Mouse (Mus musculus) hindbrain, embryonic 15.5 days (tissue): Measurements from ENCODE around the gene Dffa. TPM values are rescaled to one million over a fixed set of nuclear protein-coding genes. Genes with fewer than 3 reads are reported as not detected.
A peak's percentile ranks its signal among the peaks of the same experiment; 100 is the strongest.

Source experiments
- ATAC-seq: fragments of 200-750 bp; cut with Nextera tagmentation; 2 replicates; pipeline ENCODE4 v1.8.0; 2017; ENCODE audit warnings: low read depth, moderate number of reproducible peaks, moderate TSS enrichment; ENCODE audit not compliant: low FRiP score
- H3K27ac ChIP-seq: fragments of 300-500 bp; sonication (generic); replicated peaks from 2 replicates; pipeline ENCODE4 v1.5.1; 2015; ENCODE audit warnings: mild to moderate bottlenecking, inconsistent platforms
- H3K27me3 ChIP-seq: fragments of 300-500 bp; sonication (generic); 2 replicates; pipeline ENCODE4 v1.6.1; 2015; ENCODE audit warnings: control low read depth, inconsistent platforms
- H3K36me3 ChIP-seq: fragments of 300-500 bp; sonication (generic); 2 replicates; pipeline ENCODE4 v1.6.1; 2015; ENCODE audit warnings: control low read depth, inconsistent platforms
- H3K4me1 ChIP-seq: fragments of 300-500 bp; sonication (generic); replicated peaks from 2 replicates; pipeline ENCODE4 v1.6.1; 2015; ENCODE audit warnings: control low read depth, inconsistent platforms
- H3K4me2 ChIP-seq: fragments of 300-500 bp; sonication (generic); 2 replicates; pipeline ENCODE4 v1.6.1; 2015; ENCODE audit warnings: moderate library complexity, mild to moderate bottlenecking, inconsistent platforms
- H3K4me3 ChIP-seq: fragments of 300-500 bp; sonication (generic); 2 replicates; pipeline ENCODE4 v1.5.1; 2015; ENCODE audit warnings: mild to moderate bottlenecking, inconsistent platforms
- H3K9ac ChIP-seq: fragments of 300-500 bp; sonication (generic); 2 replicates; pipeline ENCODE4 v1.6.1; 2015; ENCODE audit warnings: inconsistent platforms
- H3K9me3 ChIP-seq: fragments of 300-500 bp; sonication (generic); 2 replicates; pipeline ENCODE4 v1.6.1; 2016; ENCODE audit warnings: control low read depth, inconsistent platforms
- WGBS: fragments of 180-500 bp; shearing (Covaris S2); methylation state at CpG from one replicate; pipeline ENCODE4 v1.1.7; 2015; 5-methylcytosine and 5-hydroxymethylcytosine counted together
- polyA plus RNA-seq: library from polyadenylated mRNA; unstranded; fragments of >200 nt; fragmentation: Nextera tagmentation; extraction: Ambion mirVana; gene quantifications from 2 replicates; pipeline ENCODE4 v1.2.1, GENCODE M21; 2015

The Dffa gene
- 23.7 and 25.5 TPM in 2 replicates for polyA plus RNA-seq

DNA sequence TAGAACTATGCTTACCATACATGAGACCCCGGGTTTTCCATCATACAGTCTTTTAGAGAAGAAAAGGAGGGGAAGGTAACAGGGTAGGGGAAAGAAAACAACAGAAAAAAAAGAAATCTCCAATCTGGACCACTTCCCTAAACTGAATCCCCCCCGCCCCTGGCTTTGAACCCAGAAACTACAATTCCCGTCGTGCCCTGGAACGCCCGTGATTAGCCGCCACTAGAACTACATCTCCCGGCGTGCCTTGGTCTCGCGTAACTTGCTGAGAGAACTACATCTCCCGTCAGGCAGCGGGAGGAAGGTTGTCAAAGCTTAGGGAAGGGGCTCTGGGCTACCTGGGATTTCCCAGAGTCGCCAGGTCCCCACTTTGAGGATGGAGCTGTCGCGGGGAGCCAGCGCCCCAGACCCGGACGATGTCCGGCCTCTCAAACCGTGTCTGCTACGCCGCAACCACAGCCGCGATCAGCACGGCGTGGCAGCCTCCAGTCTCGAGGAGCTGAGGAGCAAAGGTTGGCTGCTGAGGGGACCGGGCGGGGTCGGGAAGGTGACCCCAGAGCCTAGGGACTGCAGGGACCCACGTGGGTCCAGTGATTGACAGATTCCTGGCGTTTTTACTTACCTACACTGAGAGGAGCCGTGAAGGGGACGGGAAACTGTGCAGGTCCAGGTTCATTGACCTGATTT lies at the start of gene Dffa:
Dffa (plus strand) TSS at position 272 of the 687 bp plus-strand sequence.
- under 1% methylated on average over 35 of the region's 35 CpGs for WGBS
- ATAC-seq: peak; percentile 89
- Histone ChIP-seq H3K9ac (peak within 1 kb of the TSS; percentile 90), H3K27me3 (no peaks in the 10 kb centered on the region), H3K4me2 (peak within 1 kb of the TSS; percentile 66), H3K36me3 (peaks cover 21% of the 10 kb centered on the region), H3K9me3 (no peaks in the 10 kb centered on the region), H3K27ac (peak within 1 kb of the TSS; percentile 63), H3K4me1 (peaks cover 11% of the 10 kb centered on the region), H3K4me3 (peak within 1 kb of the TSS; percentile 79)

DNA sequence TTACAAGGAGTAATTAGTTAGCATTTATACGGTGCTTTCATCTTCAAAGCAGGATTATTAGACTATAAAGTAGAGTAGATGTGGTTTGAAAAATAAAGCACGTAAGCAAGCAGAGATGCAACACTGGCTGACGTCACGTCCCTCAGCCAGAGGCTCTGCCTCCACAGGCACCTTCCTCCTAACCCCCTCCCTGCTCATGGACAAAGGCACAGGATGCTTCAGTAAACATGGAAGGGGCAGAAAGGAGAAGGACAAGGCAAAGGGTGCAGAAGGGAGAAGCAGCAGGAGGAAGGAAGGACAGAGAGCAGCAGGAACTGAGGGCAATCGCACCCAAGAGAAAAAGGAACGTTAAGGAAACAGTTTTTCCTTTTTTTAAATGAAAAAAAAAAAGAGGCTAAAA lies 48.1 kb upstream of the Dffa start:
- peaks cover 3% of the 10 kb centered on the region; the same call in 1 of the 2 replicates for H3K27me3 ChIP-seq
- H3K27ac ChIP-seq: no peak overlapping the region
- H3K4me1 ChIP-seq: peaks cover 33% of the 10 kb centered on the region
- H3K36me3 ChIP-seq: no peaks in the 10 kb centered on the region
- no peaks in the 10 kb centered on the region for H3K9me3 ChIP-seq
- 47% methylated on average over 6 of the region's 6 CpGs for WGBS
- H3K4me3 ChIP-seq: no peak overlapping the region
- no peak for ATAC-seq
- H3K4me2 ChIP-seq: no peak overlapping the region
- H3K9ac ChIP-seq: no peak overlapping the region

DNA sequence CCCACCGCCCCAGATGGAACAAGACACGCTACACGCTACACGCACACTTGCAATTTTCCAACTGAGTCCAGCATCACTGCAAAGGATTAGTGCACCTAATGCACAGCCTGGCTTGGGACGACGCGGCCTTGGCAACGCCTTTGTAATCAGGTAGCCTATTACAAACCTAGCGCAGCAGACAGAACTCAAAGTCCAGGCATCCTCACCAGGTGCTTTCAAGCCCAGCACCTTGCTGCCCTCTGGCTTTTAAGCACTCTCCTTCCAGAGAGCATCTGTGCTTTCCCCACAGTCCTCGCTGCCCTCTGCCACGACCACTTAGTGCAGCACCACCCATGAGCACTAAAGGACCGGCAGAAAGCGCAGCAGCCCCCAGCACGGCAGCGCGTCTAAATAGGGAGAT lies 47.0 kb upstream of the Dffa start:
- Histone ChIP-seq H3K27me3 (no peaks in the 10 kb centered on the region), H3K36me3 (no peaks in the 10 kb centered on the region), H3K4me2 (no peak overlapping the region), H3K4me1 (peaks cover 42% of the 10 kb centered on the region), H3K9me3 (no peaks in the 10 kb centered on the region), H3K9ac (no peak overlapping the region), H3K4me3 (no peak overlapping the region), H3K27ac (no peak overlapping the region)
- WGBS: 68% methylated on average over 16 of the region's 16 CpGs
- peak; percentile 36; the same call in 1 of the 2 replicates for ATAC-seq

DNA sequence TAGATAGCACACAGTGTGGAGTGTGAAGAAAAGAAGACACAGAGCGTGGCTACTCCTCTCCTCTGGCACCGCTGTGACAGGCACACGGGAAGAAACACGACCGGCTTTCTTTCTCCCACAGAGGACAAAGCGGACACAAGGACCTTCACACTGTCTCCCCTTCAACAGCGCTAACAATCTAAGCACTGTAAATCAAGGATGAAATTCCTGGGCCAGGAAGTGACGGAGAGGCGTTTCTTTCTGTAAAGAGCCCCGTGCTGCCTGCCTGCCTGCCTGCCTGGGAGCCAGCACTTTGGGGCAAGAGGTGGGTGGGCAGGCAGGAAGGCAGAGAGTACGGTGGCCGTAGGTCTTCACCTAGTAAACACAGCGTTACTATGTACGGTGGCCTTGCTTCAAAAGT lies 46.5 kb upstream of the Dffa start:
- WGBS: 34% methylated on average over 14 of the region's 14 CpGs
- H3K9me3 ChIP-seq: no peaks in the 10 kb centered on the region
- no peak overlapping the region for H3K9ac ChIP-seq
- no peaks in the 10 kb centered on the region for H3K36me3 ChIP-seq
- H3K27ac ChIP-seq: no peak overlapping the region
- H3K4me3 ChIP-seq: no peak overlapping the region
- no peak overlapping the region; the same call in 1 of the 2 replicates for H3K4me2 ChIP-seq
- no peaks in the 10 kb centered on the region for H3K27me3 ChIP-seq
- peaks cover 47% of the 10 kb centered on the region for H3K4me1 ChIP-seq
- no peak for ATAC-seq

DNA sequence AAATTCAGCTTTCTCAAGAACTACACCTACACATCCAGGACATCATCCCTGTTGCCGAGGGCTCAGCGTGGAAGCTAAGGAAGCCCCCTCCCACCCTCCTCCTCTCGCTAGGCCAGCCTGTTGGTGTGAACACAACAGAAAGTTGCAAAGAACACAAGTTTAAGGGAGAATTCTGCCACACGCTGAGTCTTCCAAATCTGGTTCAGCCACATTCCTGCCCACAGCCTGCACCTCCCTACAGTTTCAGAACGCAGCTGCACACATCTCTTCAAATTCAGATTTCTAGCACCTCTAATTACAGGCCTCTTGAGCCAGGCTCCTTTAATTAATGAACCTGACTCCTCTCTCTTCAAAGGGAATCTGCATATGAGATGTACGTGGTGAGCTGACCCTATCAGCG lies 45.6 kb upstream of the Dffa start:
- no peak for ATAC-seq
- peaks cover 2% of the 10 kb centered on the region; the same call in 1 of the 2 replicates for H3K27me3 ChIP-seq
- no peak overlapping the region for H3K9ac ChIP-seq
- peaks cover 53% of the 10 kb centered on the region for H3K4me1 ChIP-seq
- no peaks in the 10 kb centered on the region for H3K36me3 ChIP-seq
- H3K9me3 ChIP-seq: no peaks in the 10 kb centered on the region
- H3K4me3 ChIP-seq: no peak overlapping the region
- H3K27ac ChIP-seq: no peak overlapping the region
- WGBS: 53% methylated on average over 7 of the region's 7 CpGs
- no peak overlapping the region for H3K4me2 ChIP-seq

DNA sequence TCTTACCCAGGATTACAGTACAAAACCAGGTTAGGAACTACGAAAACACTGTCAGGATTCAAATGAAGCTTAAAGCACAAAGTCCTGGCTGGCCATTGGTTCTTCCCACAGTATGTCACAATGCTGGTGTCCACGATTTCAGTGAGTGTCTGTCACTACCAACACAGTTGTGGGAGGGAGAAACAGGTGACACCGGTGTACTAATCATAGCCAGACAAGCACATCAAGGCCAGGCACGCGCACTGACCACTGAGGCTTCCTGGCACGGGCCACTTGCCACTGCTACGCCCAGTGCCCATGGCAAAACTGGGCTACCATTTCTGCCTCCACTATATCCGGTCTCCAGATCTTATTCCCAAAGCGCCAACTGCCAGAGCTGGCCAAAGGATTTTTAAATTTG lies 44.2 kb upstream of the Dffa start:
- peaks cover 53% of the 10 kb centered on the region for H3K4me1 ChIP-seq
- 89% methylated on average over 9 of the region's 9 CpGs for WGBS

DNA sequence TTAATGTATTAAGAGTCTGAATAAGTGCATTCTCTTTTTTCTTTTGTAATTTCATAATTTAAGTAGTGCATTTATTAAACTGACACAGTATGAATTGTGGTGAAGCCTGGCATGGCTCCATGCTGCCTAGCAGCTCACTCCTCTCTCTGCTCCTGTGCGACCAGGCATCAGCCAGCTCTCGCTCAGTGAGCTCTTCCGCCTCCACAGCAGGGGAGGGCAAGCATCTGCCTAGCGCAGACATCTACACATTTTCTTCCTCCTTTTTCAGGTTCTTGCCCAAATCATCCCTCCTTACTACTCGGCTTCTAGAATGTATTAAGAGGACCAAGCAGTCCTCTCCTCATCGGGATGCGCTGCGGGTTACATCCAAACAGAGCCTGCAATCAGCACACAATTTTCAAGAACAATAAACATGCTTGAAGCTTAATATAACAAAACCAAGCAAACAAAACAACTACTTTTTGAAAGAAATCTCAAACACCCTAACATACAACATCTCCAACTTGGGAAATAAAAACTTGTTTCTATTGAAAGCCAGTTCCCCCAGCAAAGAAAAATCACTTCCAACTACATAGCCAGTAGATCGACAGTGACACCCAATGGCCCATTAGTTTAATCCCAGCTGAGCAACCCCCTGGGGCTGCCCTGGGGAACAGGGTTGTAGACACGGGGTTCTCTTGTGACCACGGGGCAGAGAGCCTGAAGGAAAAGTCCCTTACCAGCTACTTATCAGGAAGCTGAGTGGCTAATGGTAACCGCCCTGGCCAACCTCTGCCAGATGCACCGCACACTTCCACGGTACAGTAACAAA lies 43.1 kb upstream of the Dffa start:
- ATAC-seq: no peak
- peaks cover 53% of the 10 kb centered on the region for H3K4me1 ChIP-seq
- WGBS: 28% methylated on average over 14 of the region's 14 CpGs
- H3K27me3 ChIP-seq: peaks cover 5% of the 10 kb centered on the region; the same call in 1 of the 2 replicates
- no peaks in the 10 kb centered on the region for H3K36me3 ChIP-seq
- no peaks in the 10 kb centered on the region for H3K9me3 ChIP-seq
- H3K4me3 ChIP-seq: no peak overlapping the region
- H3K9ac ChIP-seq: no peak overlapping the region
- 0 out of 2 replicates have a peak overlapping the region, but pooled peaks have one; percentile 7 for H3K27ac ChIP-seq
- H3K4me2 ChIP-seq: peak overlapping the region; percentile 6; the same call in 1 of the 2 replicates

More for the DNA sequence above, 44.2 kb upstream of the Dffa start:
- Histone ChIP-seq H3K36me3 (no peaks in the 10 kb centered on the region), H3K27me3 (peaks cover 5% of the 10 kb centered on the region; the same call in 1 of the 2 replicates), H3K4me2 (no peak overlapping the region), H3K4me3 (no peak overlapping the region), H3K27ac (no peak overlapping the region), H3K9ac (no peak overlapping the region), H3K9me3 (no peaks in the 10 kb centered on the region)
- no peak for ATAC-seq

DNA sequence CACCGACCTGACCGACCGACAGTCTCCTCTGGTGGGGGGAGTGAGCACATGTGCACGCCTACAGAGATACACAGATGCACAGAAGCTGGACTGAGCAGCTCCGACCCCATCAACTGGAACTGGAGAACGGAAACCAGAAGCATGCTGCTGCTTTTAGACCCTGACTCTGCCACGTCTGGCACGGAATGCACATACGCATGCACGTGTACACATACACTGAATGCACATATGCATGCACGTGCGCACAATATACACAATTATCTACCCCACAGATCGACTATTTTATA lies 42.6 kb upstream of the Dffa start:
- H3K9ac ChIP-seq: no peak overlapping the region
- no peaks in the 10 kb centered on the region for H3K36me3 ChIP-seq
- ATAC-seq: no peak
- H3K27ac ChIP-seq: no peak overlapping the region
- H3K4me1 ChIP-seq: peaks cover 53% of the 10 kb centered on the region
- H3K27me3 ChIP-seq: peaks cover 5% of the 10 kb centered on the region; the same call in 1 of the 2 replicates
- WGBS: 60% methylated on average over 13 of the region's 13 CpGs
- no peak overlapping the region for H3K4me2 ChIP-seq
- no peak overlapping the region for H3K4me3 ChIP-seq
- no peaks in the 10 kb centered on the region for H3K9me3 ChIP-seq

DNA sequence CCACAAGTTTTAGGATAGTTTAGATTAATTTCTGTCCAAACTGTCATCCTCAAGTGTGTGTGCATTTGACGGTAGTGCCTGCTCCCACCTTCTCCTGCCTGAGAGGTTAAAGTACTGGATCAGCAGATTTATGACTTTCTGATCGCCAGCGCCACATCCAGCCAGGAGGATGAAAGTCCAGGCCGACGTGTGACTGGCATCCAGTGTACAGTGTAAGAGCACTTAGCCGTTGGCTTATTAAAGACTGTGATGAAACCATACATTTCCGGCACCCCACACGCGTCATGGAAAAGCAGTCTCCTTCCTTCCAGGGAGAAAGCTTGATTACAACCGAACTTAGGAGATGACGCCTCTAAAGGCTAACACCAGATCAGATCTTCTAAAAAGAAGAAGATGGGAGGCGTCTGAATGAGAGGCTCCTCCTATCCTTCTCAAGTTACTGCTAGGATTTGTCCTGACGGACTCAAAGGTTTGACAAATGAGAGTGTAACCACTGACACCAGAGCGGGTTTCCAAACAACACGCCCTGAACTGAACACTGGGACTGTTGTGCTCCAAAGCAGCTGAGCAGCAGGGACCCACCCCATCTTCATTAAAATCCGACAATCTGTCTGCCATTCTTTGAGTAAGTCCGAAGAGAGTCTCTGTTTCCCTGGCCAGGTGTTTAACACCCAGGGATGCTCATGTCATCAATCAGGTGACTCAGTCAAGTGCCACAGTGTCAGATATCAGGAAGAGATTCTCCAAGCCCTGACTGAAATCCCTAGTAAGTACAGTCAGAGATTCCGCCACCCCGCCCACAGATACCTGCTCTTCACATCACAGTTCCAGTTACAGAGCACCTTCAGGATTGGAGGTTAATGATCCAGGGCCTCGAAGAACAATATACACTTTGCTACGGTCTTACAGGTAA lies 41.3 kb upstream of the Dffa start:
- Histone ChIP-seq H3K4me1 (peaks cover 49% of the 10 kb centered on the region), H3K27ac (no peak overlapping the region), H3K4me3 (no peak overlapping the region), H3K9me3 (no peaks in the 10 kb centered on the region), H3K9ac (no peak overlapping the region), H3K27me3 (peaks cover 5% of the 10 kb centered on the region; the same call in 1 of the 2 replicates), H3K36me3 (no peaks in the 10 kb centered on the region), H3K4me2 (no peak overlapping the region)
- 60% methylated on average over 21 of the region's 21 CpGs for WGBS
- ATAC-seq: no peak

DNA sequence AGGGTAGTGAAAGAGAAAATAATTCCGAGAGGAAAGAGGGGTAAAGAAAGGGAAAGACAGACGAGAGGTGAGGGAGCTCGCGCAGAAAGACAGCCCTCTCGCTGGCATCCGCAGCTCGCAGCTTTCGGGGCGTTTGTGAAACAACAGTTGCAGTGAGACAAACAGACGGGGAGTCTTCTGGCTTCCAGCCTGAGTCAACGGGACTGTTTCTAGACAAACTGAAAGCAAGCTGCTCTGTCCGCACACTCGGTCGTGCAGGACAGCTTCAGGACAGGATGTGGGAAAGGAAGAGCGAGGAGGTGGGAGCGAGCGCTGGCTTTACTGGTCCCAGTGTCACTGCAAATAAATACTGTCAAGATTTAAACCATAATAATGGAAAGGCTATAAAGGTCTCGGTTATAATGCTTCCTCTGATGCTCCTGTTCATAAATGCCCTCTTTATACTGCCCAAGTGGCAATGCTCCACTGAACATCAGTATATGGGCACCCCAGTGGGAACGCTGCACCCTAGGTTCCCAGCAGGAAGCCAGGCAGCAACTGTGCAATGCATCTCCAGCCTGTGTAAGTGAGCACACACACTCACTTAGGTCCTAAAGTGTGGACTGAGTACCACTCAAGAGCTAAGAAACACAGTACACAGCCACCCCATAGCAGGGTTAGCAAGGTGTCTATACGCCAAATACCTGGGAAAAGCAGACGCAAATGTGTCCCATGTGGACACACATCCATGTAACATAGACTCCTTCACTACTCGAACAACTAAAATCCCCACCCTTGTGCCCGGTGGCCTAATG lies 39.7 kb upstream of the Dffa start:
- H3K4me1 ChIP-seq: peaks cover 37% of the 10 kb centered on the region
- no peak overlapping the region for H3K4me2 ChIP-seq
- no peaks in the 10 kb centered on the region for H3K36me3 ChIP-seq
- H3K27me3 ChIP-seq: peaks cover 5% of the 10 kb centered on the region; the same call in 1 of the 2 replicates
- no peak overlapping the region for H3K4me3 ChIP-seq
- H3K27ac ChIP-seq: no peak overlapping the region
- H3K9ac ChIP-seq: no peak overlapping the region
- H3K9me3 ChIP-seq: no peaks in the 10 kb centered on the region
- no peak for ATAC-seq
- 83% methylated on average over 23 of the region's 23 CpGs for WGBS
